Mouse (Mus musculus) retina, postnatal 7 days (tissue): ENCODE results near the gene Gm42517.

Experiments
- DNase-seq: peaks from one replicate; pipeline ENCODE4 v3.0.0-alpha.2; 2012; ENCODE audit warnings: low read depth, low spot score

Gene Gm42517

GRCm38 (mm10) chr5:108367871-108368332 is at the start of gene Gm42517:
Gene Gm42517, minus strand, starts transcription at chr5:108367922.
- no peak for DNase-seq

DNA sequence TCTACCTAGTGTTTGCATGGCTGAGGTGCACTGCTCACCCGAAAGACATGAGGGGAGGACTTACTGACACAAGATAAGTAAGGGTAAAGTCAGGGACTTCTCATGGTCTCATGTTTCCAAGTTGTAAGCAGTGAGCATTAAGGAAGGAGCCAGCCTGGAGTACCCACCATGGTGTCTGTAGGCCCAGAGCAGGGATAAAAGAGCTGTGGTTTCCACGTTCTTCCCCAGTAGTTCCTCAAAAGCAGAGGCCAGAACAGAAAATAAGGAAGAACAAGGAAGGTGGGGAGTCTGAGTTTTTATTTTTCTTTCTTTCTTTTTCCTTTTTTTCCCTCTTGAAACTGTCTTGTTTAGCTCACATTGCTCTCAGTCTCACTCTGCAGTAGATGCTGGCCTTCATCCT is 47.0 kb upstream of the Gm42517 start:
- DNase-seq: no peak

DNA sequence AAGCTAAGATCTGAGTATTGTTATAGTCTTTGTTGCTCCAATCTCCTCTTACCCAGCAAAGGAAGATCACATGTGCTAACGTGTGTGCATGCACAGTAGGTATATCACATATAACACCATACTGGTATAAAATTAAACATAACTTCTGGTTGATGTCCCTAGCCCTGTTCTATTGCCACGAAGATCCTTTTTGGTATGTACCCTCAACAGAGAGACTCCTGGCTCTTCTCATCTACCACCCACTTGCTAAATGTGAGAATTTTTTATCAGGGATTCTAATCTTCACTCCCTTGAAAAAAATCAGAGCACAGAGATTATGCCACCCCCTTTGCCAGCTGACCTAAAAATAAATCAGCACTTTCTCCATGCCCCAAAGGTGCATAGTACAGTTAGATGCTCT is 39.3 kb upstream of the Gm42517 start:
- no peak for DNase-seq

GRCm38 (mm10) chr5:108405460-108405859 is 37.7 kb upstream of the Gm42517 start:
- no peak for DNase-seq

DNA sequence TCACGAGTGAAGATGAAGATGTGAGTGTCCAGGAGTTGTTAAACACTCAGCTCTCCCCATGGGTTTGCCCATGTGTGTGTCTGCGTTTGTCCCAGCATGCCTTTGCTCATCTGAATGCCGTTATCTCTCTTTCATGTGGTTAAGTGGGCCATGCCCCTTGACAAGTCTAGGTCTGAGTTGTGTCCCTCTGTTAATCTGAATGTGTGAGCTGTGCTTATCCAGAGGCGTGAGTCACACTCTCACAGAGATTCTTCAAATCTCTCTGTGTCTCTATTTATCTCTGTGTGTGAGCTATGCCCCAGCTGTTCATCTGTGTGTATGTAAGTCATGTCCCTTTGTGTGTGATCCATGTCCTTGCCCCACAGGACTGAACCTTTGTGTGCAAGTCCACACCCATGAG is 35.7 kb upstream of the Gm42517 start:
- DNase-seq: no peak

DNA sequence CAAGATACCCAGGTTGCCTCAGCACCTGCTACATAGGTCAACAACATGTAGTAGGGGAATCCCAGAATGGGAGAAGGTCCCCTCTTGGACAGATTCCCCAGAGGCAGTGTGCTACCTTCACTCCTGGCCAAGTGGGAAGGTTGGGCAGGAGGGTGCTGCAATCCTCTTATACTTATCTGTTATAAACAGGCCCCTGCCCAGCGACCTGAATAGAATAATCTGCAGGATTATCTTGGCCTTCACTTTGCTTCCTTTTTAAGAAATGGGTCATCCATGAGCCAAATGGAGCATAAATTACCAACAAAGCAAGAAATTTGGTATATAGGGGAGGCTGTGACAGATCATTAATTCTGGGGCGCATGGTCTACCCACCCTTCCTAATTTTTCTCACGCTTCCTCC is 22.0 kb upstream of the Gm42517 start:
- no peak for DNase-seq

- no peak for DNase-seq
Observed at GRCm38 (mm10) chr5:108388201-108388600, 20.5 kb upstream of the Gm42517 start, which contains the start of gene Pde6b. Gene Pde6b, plus strand, starts transcription at chr5:108388391.

GRCm38 (mm10) chr5:108386449-108386848 is 18.7 kb upstream of the Gm42517 start:
- DNase-seq: no peak

- DNase-seq: no peak
Observed at GRCm38 (mm10) chr5:108385632-108386031, 17.9 kb upstream of the Gm42517 start.

DNA sequence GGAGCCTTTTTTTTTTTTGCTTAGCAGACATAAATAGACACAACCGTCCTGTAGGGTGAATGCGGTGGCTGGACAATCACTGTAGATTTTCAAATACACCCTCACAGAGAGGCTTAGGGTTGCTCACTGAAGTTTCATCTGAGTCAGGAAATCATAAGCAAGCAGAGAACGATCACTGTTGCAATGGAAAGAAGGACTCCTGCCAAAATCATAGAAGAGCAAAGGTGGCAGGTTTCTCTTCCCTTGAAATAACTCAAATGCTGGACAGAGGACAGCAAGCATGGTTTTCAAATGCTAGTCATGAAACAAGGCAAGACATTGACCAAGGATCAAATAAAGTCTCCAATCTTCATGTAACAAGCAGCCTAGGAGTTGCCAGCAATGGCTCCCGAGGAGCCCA is 10.6 kb upstream of the Gm42517 start:
- DNase-seq: no peak

DNA sequence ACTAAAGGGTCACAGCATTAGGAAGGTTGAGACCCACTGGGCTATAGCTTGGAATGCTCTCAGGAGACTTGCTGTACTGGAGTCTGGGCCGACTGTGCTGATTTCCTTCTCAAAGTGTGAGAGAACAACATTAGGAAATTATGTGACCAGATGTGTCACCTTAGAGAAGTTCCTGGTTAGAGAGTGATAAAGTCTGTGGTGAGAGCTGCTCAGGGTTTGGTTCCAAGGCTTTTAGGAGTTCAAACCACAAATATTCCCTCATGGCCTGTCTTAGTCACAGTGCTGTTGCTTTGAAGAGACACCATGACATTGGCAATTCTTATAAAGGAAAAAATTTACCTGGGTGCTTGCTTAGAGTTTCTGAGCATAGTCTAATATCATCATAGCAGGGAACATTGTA is 8.3 kb upstream of the Gm42517 start:
- no peak for DNase-seq

GRCm38 (mm10) chr5:108374079-108374478 is 6.4 kb upstream of the Gm42517 start:
- DNase-seq: no peak

- no peak for DNase-seq
Observed at GRCm38 (mm10) chr5:108369964-108370363, 2.2 kb upstream of the Gm42517 start.

GRCm38 (mm10) chr5:108368851-108369621 is 1.3 kb upstream of the Gm42517 start:
- DNase-seq: no peak

DNA sequence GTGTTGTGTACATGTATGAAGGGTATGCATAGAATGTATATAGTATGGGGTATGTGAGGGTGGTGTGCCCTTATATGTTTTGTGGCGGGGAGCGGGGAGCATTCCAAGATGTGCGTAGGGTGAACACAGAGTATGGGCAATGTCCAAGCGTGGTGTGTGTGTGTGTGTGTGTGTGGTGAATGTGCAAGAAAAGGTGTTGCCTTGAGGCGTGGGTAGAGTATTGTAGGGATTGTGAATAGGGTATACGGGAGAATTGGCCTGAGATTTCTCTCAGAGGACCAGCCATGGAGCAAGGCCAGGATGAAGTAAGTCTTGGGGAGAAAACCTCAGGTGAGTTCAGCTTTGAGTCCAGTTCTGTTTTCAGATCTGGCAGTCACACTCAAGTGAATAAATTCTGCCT is 724 bp upstream of the Gm42517 start:
- DNase-seq: no peak

- no peak for DNase-seq
Observed at GRCm38 (mm10) chr5:108366984-108367841, 509 bp downstream of the Gm42517 start.

GRCm38 (mm10) chr5:108366328-108366983 is 1.3 kb downstream of the Gm42517 start:
- no peak for DNase-seq

- DNase-seq: no peak
Observed at GRCm38 (mm10) chr5:108362330-108362729, 5.4 kb downstream of the Gm42517 start.

DNA sequence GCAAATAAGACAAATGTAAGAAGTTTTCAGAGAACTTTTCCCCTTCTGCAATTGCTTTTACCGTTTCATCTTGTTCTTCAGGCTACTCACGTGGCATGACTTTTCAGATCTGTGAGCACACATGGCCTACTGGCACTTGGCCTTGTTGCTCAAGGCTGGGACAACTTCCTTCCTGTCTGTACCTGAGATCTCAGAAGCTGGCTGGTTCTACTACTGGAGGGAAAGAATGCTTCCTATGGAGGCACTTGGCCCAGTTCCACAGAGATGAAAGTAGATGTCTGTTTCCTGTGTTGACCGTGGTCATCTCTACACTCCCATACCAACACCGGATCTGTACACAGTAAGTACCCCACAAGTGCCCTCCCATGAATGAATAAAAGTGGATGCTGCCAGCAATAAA is 7.5 kb downstream of the Gm42517 start:
- no peak for DNase-seq

GRCm38 (mm10) chr5:108359491-108359890 is 8.2 kb downstream of the Gm42517 start:
- DNase-seq: no peak

GRCm38 (mm10) chr5:108357862-108358261 is 9.9 kb downstream of the Gm42517 start:
- DNase-seq: no peak

DNA sequence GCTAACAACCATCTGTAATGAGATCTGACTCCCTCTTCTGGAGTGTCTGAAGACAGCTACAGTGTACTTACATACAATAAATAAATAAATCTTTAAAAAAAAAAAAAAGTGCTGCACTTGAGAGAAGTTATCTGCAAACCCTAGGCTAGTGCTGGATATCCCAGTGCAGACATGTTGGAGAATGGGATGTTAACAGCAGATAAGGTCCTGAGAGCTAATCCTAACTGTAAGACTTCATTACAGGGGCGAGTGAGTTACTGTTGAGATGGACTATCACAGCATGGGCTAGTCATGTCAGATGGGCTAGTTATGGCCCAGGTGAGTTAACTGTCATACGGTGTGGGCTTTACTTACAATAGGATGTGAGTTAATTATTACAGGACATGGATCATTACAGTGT is 13.7 kb downstream of the Gm42517 start:
- DNase-seq: no peak
